8 mouse cellular contexts compared by ENCODE assay signal in the genomic region with DNA sequence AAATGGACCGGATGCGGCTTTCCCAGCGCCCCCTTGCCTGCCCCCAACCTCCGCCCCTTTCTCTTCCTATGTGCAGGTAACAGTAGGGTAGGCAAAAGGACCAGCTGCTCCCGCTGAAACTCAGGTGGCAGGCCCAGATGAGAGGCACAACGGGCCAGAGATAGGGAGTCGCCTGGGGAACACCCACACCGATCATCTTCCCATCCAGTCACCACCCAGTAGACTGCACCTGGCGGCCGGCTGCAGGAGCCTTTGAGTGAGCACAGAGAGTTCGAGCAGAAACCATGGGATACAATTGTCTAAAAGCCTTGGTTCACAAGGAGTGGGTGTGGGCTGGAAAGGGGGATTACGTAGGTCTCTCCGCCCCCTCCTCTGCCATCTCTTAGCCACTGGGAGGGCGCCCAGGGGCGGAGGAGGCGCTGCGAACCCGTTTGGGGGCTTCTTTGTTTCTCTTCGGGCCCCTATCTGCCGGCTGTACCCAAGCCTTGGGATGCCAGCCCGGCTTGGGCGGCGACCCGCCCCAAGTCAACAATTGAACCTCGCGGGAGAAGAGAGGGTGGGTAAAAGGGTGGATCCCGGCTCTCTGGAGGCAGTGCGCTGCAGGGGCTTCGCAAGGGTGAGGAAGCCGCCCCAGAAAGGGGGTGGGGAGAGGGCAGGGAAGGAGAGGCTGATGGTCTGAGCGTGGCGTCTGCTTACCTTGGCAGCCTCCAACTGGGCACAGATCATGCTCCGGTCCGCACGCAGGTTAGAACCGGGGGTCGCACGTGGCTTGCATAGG. TPM values are rescaled to one million over a fixed set of nuclear protein-coding genes. Genes with fewer than 3 reads are reported as not detected.
A peak's percentile ranks its signal among the peaks of the same experiment; 100 is the strongest.
DNase-seq lines count a peak whose midpoint lies in the region; ATAC-seq lines count a peak whose summit lies in the region.

No protein-coding gene starts in this region.

- H3K4me1 ChIP-seq in lung, embryonic 15.5 days = peaks cover 6% of the 10 kb centered on the region; the same call in 1 of the 2 replicates
- peaks cover 21% of the 10 kb centered on the region for H3K4me1 ChIP-seq in midbrain, embryonic 16.5 days (ENCODE audit: control insufficient read depth, insufficient read depth, low read length)

- intact Hi-C loops in heart, postnatal 10 days (cut with DNase I) = no loop called here
- intact Hi-C loops in left cerebral cortex, postnatal 14 days (cut with DNase I) = no loop called here

- H3K27ac ChIP-seq in lung, embryonic 15.5 days = no peak overlapping the region
- peak overlapping the region; percentile 97 for H3K27ac ChIP-seq in midbrain, embryonic 16.5 days (ENCODE audit: low read length)

- peak overlapping the region; percentile 47 for H3K4me3 ChIP-seq in lung, embryonic 15.5 days
- H3K4me3 ChIP-seq in midbrain, embryonic 16.5 days (ENCODE audit: low read depth, low read length) = peak overlapping the region; percentile 68

- DNase-seq in lung, postnatal 36 days = no peak
- peak; percentile 48 for DNase-seq in embryo, embryonic 9.5 days (ENCODE audit: extremely low spot score)
- DNase-seq in heart, postnatal 10 days = peak; percentile 17 to 18
- DNase-seq in left cerebral cortex, postnatal 14 days (ENCODE audit: low spot score in 2 of 2) = peak; percentile 60 to 71
- no peak for DNase-seq in yolk sac, embryonic 10.5 days (ENCODE audit: low spot score)
- no peak for DNase-seq in adrenal gland, postnatal 4 days (ENCODE audit: low spot score in 2 of 2)

- H3K9ac ChIP-seq in lung, embryonic 15.5 days = no peak overlapping the region
- H3K9ac ChIP-seq in midbrain, embryonic 16.5 days (ENCODE audit: low read depth, low read length) = peak overlapping the region; percentile 93

- H3K36me3 ChIP-seq in lung, embryonic 15.5 days = no peaks in the 10 kb centered on the region
- no peaks in the 10 kb centered on the region for H3K36me3 ChIP-seq in midbrain, embryonic 16.5 days (ENCODE audit: control insufficient read depth, insufficient read depth, low read length)

- peak overlapping the region; percentile 89 for H3K4me2 ChIP-seq in lung, embryonic 15.5 days
- H3K4me2 ChIP-seq in midbrain, embryonic 16.5 days (ENCODE audit: low read length) = peak overlapping the region; percentile 87

- ATAC-seq in lung, embryonic 15.5 days (ENCODE audit: borderline replicate concordance, extremely low read depth, low FRiP score, low TSS enrichment) = peak; percentile 80; the same call in 1 of the 2 replicates
- peak; percentile 95 for ATAC-seq in midbrain, embryonic 16.5 days

- H3K27me3 ChIP-seq in lung, embryonic 15.5 days = peaks cover 28% of the 10 kb centered on the region
- no peaks in the 10 kb centered on the region for H3K27me3 ChIP-seq in midbrain, embryonic 16.5 days (ENCODE audit: control insufficient read depth, insufficient read depth, low read depth, low read length)

- H3K9me3 ChIP-seq in lung, embryonic 15.5 days = no peaks in the 10 kb centered on the region
- no peaks in the 10 kb centered on the region for H3K9me3 ChIP-seq in midbrain, embryonic 16.5 days (replicated peaks; ENCODE audit: control insufficient read depth, low read length, poor library complexity, severe bottlenecking)

- 2% methylated on average over 37 of the region's 38 CpGs for WGBS in lung, embryonic 15.5 days
- WGBS in midbrain, embryonic 16.5 days = 0% methylated on average over 36 of the region's 38 CpGs

RNA-seq across cellular contexts. Expression of a gene that starts 0.7 kb away (rescaled TPM):
- polyA plus RNA-seq in lung, embryonic 15.5 days (2015; fragmentation: Nextera tagmentation; extraction: Ambion mirVana) = 0.30 and 0.39 TPM in 2 replicates
- 1 to 10 TPM in 1 of 2 experiments, under 1 TPM in 1; 0.97 to 1.1 TPM for total RNA-seq in heart, postnatal 10 days (2021)
- 100 to 1,000 TPM; 127 to 142 TPM for total RNA-seq in left cerebral cortex, postnatal 14 days (2021)
- 45.9 and 51.8 TPM in 2 replicates for polyA plus RNA-seq in midbrain, embryonic 16.5 days (2015; fragmentation: Nextera tagmentation; extraction: Ambion mirVana)
- 1 to 10 TPM; 1.2 to 3.3 TPM for total RNA-seq in adrenal gland, postnatal 4 days (2021)

Comparison
In these comparisons a context has a peak if more than half of its experiments do, and no peak if none do; other contexts are left out.
1. DNase-seq: peak in embryo, embryonic 9.5 days (single experiment), heart, postnatal 10 days (2 of 2) and left cerebral cortex, postnatal 14 days (2 of 2); none in lung, postnatal 36 days (single experiment), yolk sac, embryonic 10.5 days (single experiment) and adrenal gland, postnatal 4 days (0 of 2).
2. RNA of a gene that starts 0.7 kb away (total RNA-seq): 127 to 142 TPM in left cerebral cortex, postnatal 14 days; 1.2 to 3.3 TPM in adrenal gland, postnatal 4 days and 0.97 to 1.1 TPM in heart, postnatal 10 days; every median in the first group is over 10 times any median in the second.